26 mouse cellular contexts compared by ENCODE assay signal in genomic region chr12:69781480-69781879, GRCm38 (mm10). TPM values are rescaled to one million over a fixed set of nuclear protein-coding genes. Genes with fewer than 3 reads are reported as not detected.
A peak's percentile ranks its signal among the peaks of the same experiment; 100 is the strongest.
DNase-seq lines count a peak whose midpoint lies in the region; ATAC-seq lines count a peak whose summit lies in the region.
"Had no signal": no experiment of that assay in that cellular context is flagged by ENCODE, and none has a peak within 500 bp of the region (broad histone marks: within the 10 kb centered on the region; RNA-seq: fewer than 3 reads in every experiment).

No protein-coding gene starts in this region.

- no peak for ATAC-seq in liver, embryonic 13.5 days (ENCODE audit: low read depth)
- ATAC-seq in kidney, embryonic 16.5 days (ENCODE audit: low FRiP score, low TSS enrichment), result peak; percentile 23; the same call in 1 of the 2 replicates
- ATAC-seq in megakaryocyte-erythroid progenitor cell, adult 5-6 weeks (replicated peaks; ENCODE audit: low FRiP score, low TSS enrichment, poor library complexity, severe bottlenecking), result no peak
- ATAC-seq: forebrain, embryonic 13.5 days had no signal

- H3K27me3 ChIP-seq in liver, embryonic 13.5 days, result peaks cover 1% of the 10 kb centered on the region; the same call in 1 of the 2 replicates
- H3K27me3 ChIP-seq in kidney, embryonic 16.5 days (ENCODE audit: insufficient read depth, low read length), result no peaks in the 10 kb centered on the region
- H3K27me3 ChIP-seq: embryonic facial prominence, embryonic 15.5 days; forebrain, embryonic 13.5 days; heart, embryonic 13.5 days; hindbrain, embryonic 12.5 days; intestine, embryonic 15.5 days; lung, embryonic 15.5 days; midbrain, embryonic 12.5 days; neural tube, embryonic 12.5 days had no signal

- H3K4me3 ChIP-seq in liver, embryonic 13.5 days (replicated peaks), result no peak overlapping the region
- H3K4me3 ChIP-seq in kidney, embryonic 16.5 days (ENCODE audit: low read length), result no peak overlapping the region
- H3K4me3 ChIP-seq: embryonic facial prominence, embryonic 10.5 days; embryonic facial prominence, embryonic 15.5 days; forebrain, embryonic 13.5 days; heart, embryonic 13.5 days; hindbrain, embryonic 12.5 days; intestine, embryonic 15.5 days; lung, embryonic 15.5 days; midbrain, embryonic 12.5 days; myocyte; neural tube, embryonic 12.5 days had no signal

- DNase-seq in heart, adult 11 months, result peak; percentile 55
- no peak for DNase-seq in heart, adult 9 months (ENCODE audit: low spot score in 2 of 2)
- DNase-seq in liver, embryonic 13.5 days, result no peak
- DNase-seq in liver, result no peak
- no peak for DNase-seq in lung, postnatal 36 days
- DNase-seq: cerebellum, adult 8-10 months; cerebellum, postnatal 25 days; gastrocnemius, postnatal 25 days; heart, adult 18-20 months; heart, postnatal 36 days; right cerebral cortex, adult 18-20 months; thymus, postnatal 4 days had no signal

- H3K36me3 ChIP-seq in liver, embryonic 13.5 days, result no peaks in the 10 kb centered on the region
- no peaks in the 10 kb centered on the region for H3K36me3 ChIP-seq in kidney, embryonic 16.5 days (ENCODE audit: insufficient read depth, low read length)
- H3K36me3 ChIP-seq: embryonic facial prominence, embryonic 10.5 days; embryonic facial prominence, embryonic 15.5 days; G1E; heart, embryonic 13.5 days; hindbrain, embryonic 12.5 days; intestine, embryonic 15.5 days; lung, embryonic 15.5 days; midbrain, embryonic 12.5 days; neural tube, embryonic 12.5 days had no signal

- no peak overlapping the region for H3K4me2 ChIP-seq in liver, embryonic 13.5 days
- H3K4me2 ChIP-seq in kidney, embryonic 16.5 days (replicated peaks; ENCODE audit: low read depth, low read length), result no peak overlapping the region
- H3K4me2 ChIP-seq: embryonic facial prominence, embryonic 15.5 days; forebrain, embryonic 13.5 days; hindbrain, embryonic 12.5 days; intestine, embryonic 15.5 days; lung, embryonic 15.5 days; midbrain, embryonic 12.5 days; neural tube, embryonic 12.5 days had no signal

- H3K4me1 ChIP-seq in liver, embryonic 13.5 days (replicated peaks), result peaks cover 61% of the 10 kb centered on the region
- peaks cover 42% of the 10 kb centered on the region for H3K4me1 ChIP-seq in kidney, embryonic 16.5 days (ENCODE audit: insufficient read depth, low read length)
- H3K4me1 ChIP-seq: embryonic facial prominence, embryonic 15.5 days; forebrain, embryonic 13.5 days; midbrain, embryonic 12.5 days; neural tube, embryonic 12.5 days had no signal

- 91% methylated on average over 8 of the region's 8 CpGs for WGBS in liver, embryonic 13.5 days (ENCODE audit: insufficient replicate concordance)
- WGBS in kidney, embryonic 16.5 days, result 60% methylated on average over 8 of the region's 8 CpGs

- H3K9ac ChIP-seq in liver, embryonic 13.5 days, result no peak overlapping the region
- no peak overlapping the region for H3K9ac ChIP-seq in kidney, embryonic 16.5 days (replicated peaks; ENCODE audit: low read length)
- H3K9ac ChIP-seq: embryonic facial prominence, embryonic 15.5 days; forebrain, embryonic 13.5 days; heart, embryonic 13.5 days; hindbrain, embryonic 12.5 days; intestine, embryonic 15.5 days; lung, embryonic 15.5 days; midbrain, embryonic 12.5 days; neural tube, embryonic 12.5 days had no signal

- H3K27ac ChIP-seq in liver, embryonic 13.5 days, result peak overlapping the region; percentile 96; the same call in 1 of the 2 replicates
- peak overlapping the region; percentile 97 for H3K27ac ChIP-seq in kidney, embryonic 16.5 days (ENCODE audit: low read length)
- H3K27ac ChIP-seq: embryonic facial prominence, embryonic 10.5 days; embryonic facial prominence, embryonic 15.5 days; forebrain, embryonic 13.5 days; hindbrain, embryonic 12.5 days; hindbrain, postnatal 0 days; intestine, embryonic 15.5 days; lung, embryonic 15.5 days; midbrain, embryonic 12.5 days; neural tube, embryonic 12.5 days had no signal

- H3K9me3 ChIP-seq in liver, embryonic 13.5 days (replicated peaks), result no peaks in the 10 kb centered on the region
- no peaks in the 10 kb centered on the region for H3K9me3 ChIP-seq in kidney, embryonic 16.5 days (ENCODE audit: low read length)
- H3K9me3 ChIP-seq: embryonic facial prominence, embryonic 10.5 days; embryonic facial prominence, embryonic 15.5 days; forebrain, embryonic 13.5 days; G1E; heart, embryonic 13.5 days; hindbrain, embryonic 12.5 days; intestine, embryonic 15.5 days; lung, embryonic 15.5 days; midbrain, embryonic 12.5 days; neural tube, embryonic 12.5 days had no signal

RNA-seq across cellular contexts. Expression of gene Cdkl1, which starts 9.6 kb away (rescaled TPM):
- polyA plus RNA-seq in liver, embryonic 13.5 days (2015; fragmentation: Nextera tagmentation; extraction: Ambion mirVana), result 1.3 and 1.8 TPM in 2 replicates
- polyA plus RNA-seq in kidney, embryonic 16.5 days (2015; fragmentation: Nextera tagmentation; extraction: Ambion mirVana), result 25.7 and 32.4 TPM in 2 replicates
- 0.27 and 0.57 TPM in 2 replicates for total RNA-seq in megakaryocyte-erythroid progenitor cell, adult 5-6 weeks (2014; fragmentation: Nextera tagmentation)
- total RNA-seq in megakaryocyte-erythroid progenitor cell, adult 5-6 weeks (2017), result 1.2 and 2.1 TPM in 2 replicates
- total RNA-seq: G1E had no signal
- polyA plus RNA-seq: G1E had no signal

RNA-seq across cellular contexts. Expression of gene Atp5s, which starts 56.7 kb away (rescaled TPM):
- polyA plus RNA-seq in liver, embryonic 13.5 days (2015; fragmentation: Nextera tagmentation; extraction: Ambion mirVana), result 21.1 and 21.2 TPM in 2 replicates
- polyA plus RNA-seq in kidney, embryonic 16.5 days (2015; fragmentation: Nextera tagmentation; extraction: Ambion mirVana), result 31.7 and 33.5 TPM in 2 replicates
- total RNA-seq in megakaryocyte-erythroid progenitor cell, adult 5-6 weeks (2014; fragmentation: Nextera tagmentation), result 35.6 and 62.7 TPM in 2 replicates
- total RNA-seq in megakaryocyte-erythroid progenitor cell, adult 5-6 weeks (2017), result 10.6 and 13.0 TPM in 2 replicates

RNA-seq across cellular contexts. Expression of gene L2hgdh, which starts 56.8 kb away (rescaled TPM):
- polyA plus RNA-seq in liver, embryonic 13.5 days (2015; fragmentation: Nextera tagmentation; extraction: Ambion mirVana), result 15.5 and 18.6 TPM in 2 replicates
- polyA plus RNA-seq in kidney, embryonic 16.5 days (2015; fragmentation: Nextera tagmentation; extraction: Ambion mirVana), result 25.2 and 26.9 TPM in 2 replicates
- total RNA-seq in megakaryocyte-erythroid progenitor cell, adult 5-6 weeks (2014; fragmentation: Nextera tagmentation), result 25.7 and 36.9 TPM in 2 replicates
- total RNA-seq in megakaryocyte-erythroid progenitor cell, adult 5-6 weeks (2017), result 27.9 and 54.3 TPM in 2 replicates
